Mouse (Mus musculus) CD4-positive, CD25-positive, alpha-beta regulatory T cell, adult 4 months (primary cell): Measurements from ENCODE around the gene Lexm. TPM values are rescaled to one million over a fixed set of nuclear protein-coding genes. Genes with fewer than 3 reads are reported as not detected.

Source experiments
- ATAC-seq: one replicate; pipeline ENCODE4 v1.8.0; 2017
- polyA plus RNA-seq, 2 experiments: library from polyadenylated mRNA; unstranded; fragments of 100-300 nt; shearing (Covaris generic); gene quantifications; one replicate each; pipeline ENCODE4 v1.2.1; 2017

Gene Lexm
- polyA plus RNA-seq: under 1 TPM in 1 of 2 experiments, not detected in 1; 0.40 TPM

- no peak for ATAC-seq
Measured at GRCm38 (mm10) chr4:106617056-106617455, at the start of gene Lexm. TSS of gene Lexm (minus strand) at chr4:106617241.

- ATAC-seq: no peak
Measured at GRCm38 (mm10) chr4:106666546-106666945, 49.5 kb upstream of the Lexm start.

- no peak for ATAC-seq
Measured at GRCm38 (mm10) chr4:106665673-106666072, 48.6 kb upstream of the Lexm start.

GRCm38 (mm10) chr4:106665269-106665668, 48.2 kb upstream of the Lexm start:
- no peak for ATAC-seq

- ATAC-seq: no peak
Measured at GRCm38 (mm10) chr4:106664697-106665096, 47.7 kb upstream of the Lexm start.

GRCm38 (mm10) chr4:106663956-106664470, 47.0 kb upstream of the Lexm start:
- ATAC-seq: no peak

GRCm38 (mm10) chr4:106655681-106656080, 38.6 kb upstream of the Lexm start:
- ATAC-seq: no peak

- no peak for ATAC-seq
Measured at GRCm38 (mm10) chr4:106653051-106653450, 36.0 kb upstream of the Lexm start.

GRCm38 (mm10) chr4:106652546-106652945, 35.5 kb upstream of the Lexm start:
- no peak for ATAC-seq

GRCm38 (mm10) chr4:106650833-106651527, 33.9 kb upstream of the Lexm start, which contains the start of gene Pars2:
TSS of gene Pars2 (plus strand) at chr4:106651069.
- ATAC-seq: peak; percentile 98

GRCm38 (mm10) chr4:106647137-106647536, 30.1 kb upstream of the Lexm start:
- ATAC-seq: no peak

- ATAC-seq: no peak
Measured at GRCm38 (mm10) chr4:106645797-106646196, 28.8 kb upstream of the Lexm start.

GRCm38 (mm10) chr4:106644218-106644610, 27.2 kb upstream of the Lexm start:
- ATAC-seq: no peak

- ATAC-seq: no peak
Measured at GRCm38 (mm10) chr4:106643483-106644217, 26.6 kb upstream of the Lexm start.

GRCm38 (mm10) chr4:106634086-106634479, 17.0 kb upstream of the Lexm start:
- ATAC-seq: no peak

GRCm38 (mm10) chr4:106633281-106634085, 16.4 kb upstream of the Lexm start:
- ATAC-seq: no peak

GRCm38 (mm10) chr4:106632313-106632712, 15.3 kb upstream of the Lexm start:
- ATAC-seq: no peak

- peak; percentile 29 for ATAC-seq
Measured at GRCm38 (mm10) chr4:106630333-106631220, 13.5 kb upstream of the Lexm start.

GRCm38 (mm10) chr4:106629374-106629773, 12.3 kb upstream of the Lexm start:
- no peak for ATAC-seq

- no peak for ATAC-seq
Measured at GRCm38 (mm10) chr4:106628650-106629360, 11.8 kb upstream of the Lexm start.

- ATAC-seq: no peak
Measured at GRCm38 (mm10) chr4:106627809-106628208, 10.8 kb upstream of the Lexm start.
